Mouse (Mus musculus): ENCODE data around the gene Atg16l2.

DNA sequence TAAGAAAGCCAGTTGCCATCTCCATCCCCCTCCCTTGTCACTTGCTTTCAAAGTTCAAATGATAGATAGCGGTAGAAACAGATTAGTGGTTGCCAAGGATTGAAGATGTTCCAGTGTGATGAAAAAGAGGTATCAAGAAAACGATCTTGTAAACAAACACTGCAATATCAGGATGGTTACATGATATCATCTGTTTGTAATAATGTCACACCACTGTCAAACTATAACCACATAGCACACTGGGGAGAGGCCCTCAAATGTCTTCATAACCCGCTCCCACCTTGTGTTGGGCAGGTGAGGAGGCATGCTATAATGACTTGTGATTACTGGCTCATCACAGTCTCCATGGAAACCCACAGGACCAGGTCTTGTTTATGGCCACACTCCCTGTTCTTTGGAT, 3.7 kb downstream of the Atg16l2 start:
- TF ChIP-seq POLR2A (IDR thresholded peaks at IDR 0.05; ENCODE audit: borderline replicate concordance, insufficient read depth, low read length) (no peak), CTCF (IDR thresholded peaks at IDR 0.05; ENCODE audit: borderline replicate concordance, insufficient read depth, low read depth, low read length) (no peak)
